Mouse (Mus musculus): ENCODE measurements around the gene Med12l. TPM values are rescaled to one million over a fixed set of nuclear protein-coding genes. Genes with fewer than 3 reads are reported as not detected.
A peak's percentile ranks its signal among the peaks of the same experiment; 100 is the strongest.

The Med12l gene
- total and polyA plus RNA-seq, 2 experiments from 2014 or later = 1.2 to 7.1 TPM

GRCm38 (mm10) chr3:59304944-59305343 lies 299.3 kb downstream of the Med12l start:
- Histone ChIP-seq H3K4me1 (ENCODE audit: control insufficient read depth, insufficient read depth) (no peaks in the 10 kb centered on the region), H3K27ac (ENCODE audit: low read depth) (no peak overlapping the region), H3K36me3 (replicated peaks; ENCODE audit: control insufficient read depth, insufficient read depth, low read length) (no peaks in the 10 kb centered on the region), H3K9me3 (replicated peaks; ENCODE audit: control insufficient read depth, low read length) (no peaks in the 10 kb centered on the region), H3K4me2 (ENCODE audit: low read depth, low read length) (no peak overlapping the region), H3K4me3 (ENCODE audit: low read depth, low read length) (no peak overlapping the region), H3K27me3 (ENCODE audit: control insufficient read depth, insufficient read depth, low read length) (no peaks in the 10 kb centered on the region), H3K9ac (replicated peaks; ENCODE audit: low read depth, low read length) (no peak overlapping the region)
- 89% methylated on average over 5 of the region's 5 CpGs for WGBS
- no peak for ATAC-seq (ENCODE audit: insufficient read depth, low read depth)
- TF ChIP-seq CTCF (IDR thresholded peaks at IDR 0.05; ENCODE audit: low read depth) (no peak), EP300 (IDR thresholded peaks at IDR 0.05; ENCODE audit: low read depth) (no peak)
- no peak for DNase-seq (ENCODE audit: low spot score)

- TF ChIP-seq CTCF (IDR thresholded peaks at IDR 0.05; ENCODE audit: low read depth) (no peak), EP300 (IDR thresholded peaks at IDR 0.05; ENCODE audit: low read depth) (no peak)
- Histone ChIP-seq H3K27me3 (ENCODE audit: control insufficient read depth, insufficient read depth, low read length) (no peaks in the 10 kb centered on the region), H3K4me2 (ENCODE audit: low read depth, low read length) (no peak overlapping the region), H3K9ac (replicated peaks; ENCODE audit: low read depth, low read length) (no peak overlapping the region), H3K4me1 (ENCODE audit: control insufficient read depth, insufficient read depth) (no peaks in the 10 kb centered on the region), H3K27ac (ENCODE audit: low read depth) (no peak overlapping the region), H3K4me3 (ENCODE audit: low read depth, low read length) (no peak overlapping the region), H3K36me3 (replicated peaks; ENCODE audit: control insufficient read depth, insufficient read depth, low read length) (no peaks in the 10 kb centered on the region), H3K9me3 (replicated peaks; ENCODE audit: control insufficient read depth, low read length) (no peaks in the 10 kb centered on the region)
- DNase-seq (ENCODE audit: low spot score) (no peak), ATAC-seq (ENCODE audit: insufficient read depth, low read depth) (no peak)
- whole genome bisulfite sequencing = 92% methylated on average over 2 of the region's 2 CpGs
Observed at GRCm38 (mm10) chr3:59305518-59305917, 299.9 kb downstream of the Med12l start.

GRCm38 (mm10) chr3:59312610-59313009 lies 307.0 kb downstream of the Med12l start:
- Histone ChIP-seq H3K4me3 (ENCODE audit: low read depth, low read length) (no peak overlapping the region), H3K4me2 (ENCODE audit: low read depth, low read length) (no peak overlapping the region), H3K9me3 (replicated peaks; ENCODE audit: control insufficient read depth, low read length) (no peaks in the 10 kb centered on the region), H3K36me3 (replicated peaks; ENCODE audit: control insufficient read depth, insufficient read depth, low read length) (0 out of 2 replicates have a peak, but pooled peaks cover under 1% of the 10 kb centered on the region), H3K9ac (replicated peaks; ENCODE audit: low read depth, low read length) (no peak overlapping the region), H3K27ac (ENCODE audit: low read depth) (no peak overlapping the region), H3K4me1 (ENCODE audit: control insufficient read depth, insufficient read depth) (no peaks in the 10 kb centered on the region), H3K27me3 (ENCODE audit: control insufficient read depth, insufficient read depth, low read length) (no peaks in the 10 kb centered on the region)
- TF ChIP-seq CTCF (IDR thresholded peaks at IDR 0.05; ENCODE audit: low read depth) = no peak
- TF ChIP-seq EP300 (IDR thresholded peaks at IDR 0.05; ENCODE audit: low read depth) = no peak
- 68% methylated on average over 10 of the region's 10 CpGs for WGBS
- ATAC-seq (ENCODE audit: insufficient read depth, low read depth) (no peak), DNase-seq (ENCODE audit: low spot score) (no peak)

GRCm38 (mm10) chr3:59316077-59316476 lies 310.5 kb downstream of the Med12l start:
- no peak overlapping the region for H3K9ac ChIP-seq (replicated peaks; ENCODE audit: low read depth, low read length)
- 92% methylated on average over 7 of the region's 7 CpGs for WGBS
- no peaks in the 10 kb centered on the region for H3K9me3 ChIP-seq (replicated peaks; ENCODE audit: control insufficient read depth, low read length)
- H3K4me1 ChIP-seq (ENCODE audit: control insufficient read depth, insufficient read depth) = no peaks in the 10 kb centered on the region
- no peaks in the 10 kb centered on the region for H3K27me3 ChIP-seq (ENCODE audit: control insufficient read depth, insufficient read depth, low read length)
- H3K36me3 ChIP-seq (replicated peaks; ENCODE audit: control insufficient read depth, insufficient read depth, low read length) = peaks cover 14% of the 10 kb centered on the region
- DNase-seq (ENCODE audit: low spot score) (no peak), ATAC-seq (ENCODE audit: insufficient read depth, low read depth) (no peak)
- H3K4me3 ChIP-seq (ENCODE audit: low read depth, low read length) = no peak overlapping the region
- no peak overlapping the region for H3K4me2 ChIP-seq (ENCODE audit: low read depth, low read length)
- H3K27ac ChIP-seq (ENCODE audit: low read depth) = no peak overlapping the region
- TF ChIP-seq EP300 (IDR thresholded peaks at IDR 0.05; ENCODE audit: low read depth) (no peak), CTCF (IDR thresholded peaks at IDR 0.05; ENCODE audit: low read depth) (no peak)

GRCm38 (mm10) chr3:59321278-59321876 lies 315.8 kb downstream of the Med12l start:
- Histone ChIP-seq H3K9me3 (replicated peaks; ENCODE audit: control insufficient read depth, low read length) (no peaks in the 10 kb centered on the region), H3K27me3 (ENCODE audit: control insufficient read depth, insufficient read depth, low read length) (no peaks in the 10 kb centered on the region), H3K9ac (replicated peaks; ENCODE audit: low read depth, low read length) (no peak overlapping the region), H3K36me3 (replicated peaks; ENCODE audit: control insufficient read depth, insufficient read depth, low read length) (peaks cover 14% of the 10 kb centered on the region), H3K4me3 (ENCODE audit: low read depth, low read length) (no peak overlapping the region), H3K4me1 (ENCODE audit: control insufficient read depth, insufficient read depth) (no peaks in the 10 kb centered on the region), H3K4me2 (ENCODE audit: low read depth, low read length) (no peak overlapping the region), H3K27ac (ENCODE audit: low read depth) (no peak overlapping the region)
- TF ChIP-seq CTCF (IDR thresholded peaks at IDR 0.05; ENCODE audit: low read depth) (peak; percentile 73), EP300 (IDR thresholded peaks at IDR 0.05; ENCODE audit: low read depth) (no peak)
- WGBS = 40% methylated on average over 7 of the region's 7 CpGs
- DNase-seq (ENCODE audit: low spot score) (no peak), ATAC-seq (ENCODE audit: insufficient read depth, low read depth) (no peak)

GRCm38 (mm10) chr3:59328526-59328925 lies 322.9 kb downstream of the Med12l start:
- H3K27me3 ChIP-seq (ENCODE audit: control insufficient read depth, insufficient read depth, low read length) = no peaks in the 10 kb centered on the region
- ATAC-seq (ENCODE audit: insufficient read depth, low read depth) = no peak
- no peaks in the 10 kb centered on the region for H3K9me3 ChIP-seq (replicated peaks; ENCODE audit: control insufficient read depth, low read length)
- no peak overlapping the region for H3K4me2 ChIP-seq (ENCODE audit: low read depth, low read length)
- H3K36me3 ChIP-seq (replicated peaks; ENCODE audit: control insufficient read depth, insufficient read depth, low read length) = 0 out of 2 replicates have a peak, but pooled peaks cover 6% of the 10 kb centered on the region
- H3K9ac ChIP-seq (replicated peaks; ENCODE audit: low read depth, low read length) = no peak overlapping the region
- H3K4me1 ChIP-seq (ENCODE audit: control insufficient read depth, insufficient read depth) = no peaks in the 10 kb centered on the region
- no peak overlapping the region for H3K4me3 ChIP-seq (ENCODE audit: low read depth, low read length)
- no peak for TF ChIP-seq EP300 (IDR thresholded peaks at IDR 0.05; ENCODE audit: low read depth)
- no peak for TF ChIP-seq CTCF (IDR thresholded peaks at IDR 0.05; ENCODE audit: low read depth)
- 70% methylated on average over 2 of the region's 2 CpGs for WGBS
- DNase-seq (ENCODE audit: low spot score) = no peak
- no peak overlapping the region for H3K27ac ChIP-seq (ENCODE audit: low read depth)
